ENCODE assay signal across 10 mouse cellular contexts in genomic region chr1:168283841-168284565, GRCm38 (mm10).
A peak's percentile ranks its signal among the peaks of the same experiment; 100 is the strongest.
DNase-seq lines count a peak whose midpoint lies in the region; ATAC-seq and TF ChIP-seq lines count a peak whose summit lies in the region.
"Had no signal": no experiment of that assay in that cellular context is flagged by ENCODE, and none has a peak within 500 bp of the region (broad histone marks: within the 10 kb centered on the region; RNA-seq: fewer than 3 reads in every experiment).

No protein-coding gene starts in this region.

- DNase-seq in kidney, adult 18-20 months, result no peak
- DNase-seq in cerebellum, adult 9-10 months, result peak; percentile 64
- no peak for DNase-seq in forebrain, postnatal 0 days
- no peak for DNase-seq in liver
- DNase-seq in kidney, postnatal 25 days, result no peak
- DNase-seq: adrenal gland, postnatal 14 days had no signal

- TF ChIP-seq CTCF in forebrain, postnatal 0 days (IDR thresholded peaks at IDR 0.05; ENCODE audit: low read depth), result no peak

- no peak overlapping the region for H3K4me3 ChIP-seq in kidney, embryonic 15.5 days (replicated peaks)
- H3K4me3 ChIP-seq in forebrain, postnatal 0 days (ENCODE audit: low read depth, low read length), result no peak overlapping the region
- no peak overlapping the region for H3K4me3 ChIP-seq in midbrain, embryonic 16.5 days (ENCODE audit: low read depth, low read length)
- H3K4me3 ChIP-seq in intestine, embryonic 15.5 days (replicated peaks), result no peak overlapping the region
- H3K4me3 ChIP-seq: liver, embryonic 15.5 days had no signal

- H3K27ac ChIP-seq in kidney, embryonic 15.5 days, result 0 out of 2 replicates have a peak overlapping the region, but pooled peaks have one; percentile 22
- peak overlapping the region; percentile 30; the same call in 1 of the 2 replicates for H3K27ac ChIP-seq in forebrain, postnatal 0 days (ENCODE audit: low read depth, low read length)
- H3K27ac ChIP-seq in midbrain, embryonic 16.5 days (ENCODE audit: low read length), result peak overlapping the region; percentile 19
- no peak overlapping the region; the same call in 1 of the 2 replicates for H3K27ac ChIP-seq in intestine, embryonic 15.5 days
- H3K27ac ChIP-seq: liver, embryonic 15.5 days had no signal

- H3K27me3 ChIP-seq in kidney, embryonic 15.5 days, result no peaks in the 10 kb centered on the region
- no peaks in the 10 kb centered on the region for H3K27me3 ChIP-seq in forebrain, postnatal 0 days (ENCODE audit: insufficient read depth, low read length)
- no peaks in the 10 kb centered on the region for H3K27me3 ChIP-seq in midbrain, embryonic 16.5 days (ENCODE audit: control insufficient read depth, insufficient read depth, low read depth, low read length)
- H3K27me3 ChIP-seq in intestine, embryonic 15.5 days (replicated peaks), result no peaks in the 10 kb centered on the region

- H3K9me3 ChIP-seq in kidney, embryonic 15.5 days (replicated peaks), result no peaks in the 10 kb centered on the region
- no peaks in the 10 kb centered on the region for H3K9me3 ChIP-seq in forebrain, postnatal 0 days (ENCODE audit: low read length)
- no peaks in the 10 kb centered on the region for H3K9me3 ChIP-seq in midbrain, embryonic 16.5 days (replicated peaks; ENCODE audit: control insufficient read depth, low read length, poor library complexity, severe bottlenecking)
- H3K9me3 ChIP-seq in intestine, embryonic 15.5 days, result no peaks in the 10 kb centered on the region
- H3K9me3 ChIP-seq: liver, embryonic 15.5 days had no signal

- ATAC-seq in kidney, embryonic 15.5 days (replicated peaks; ENCODE audit: low FRiP score), result no peak
- ATAC-seq in forebrain, postnatal 0 days, result 0 out of 2 replicates have a peak, but pooled peaks have one; percentile 7
- ATAC-seq in midbrain, embryonic 16.5 days, result no peak
- no peak for ATAC-seq in intestine, embryonic 15.5 days

- peaks cover 60% of the 10 kb centered on the region for H3K4me1 ChIP-seq in kidney, embryonic 15.5 days
- peaks cover 45% of the 10 kb centered on the region for H3K4me1 ChIP-seq in forebrain, postnatal 0 days (ENCODE audit: insufficient read depth)
- peaks cover 60% of the 10 kb centered on the region for H3K4me1 ChIP-seq in midbrain, embryonic 16.5 days (ENCODE audit: control insufficient read depth, insufficient read depth, low read length)
- H3K4me1 ChIP-seq in intestine, embryonic 15.5 days (replicated peaks), result peaks cover 20% of the 10 kb centered on the region

- H3K36me3 ChIP-seq in kidney, embryonic 15.5 days, result peaks cover 3% of the 10 kb centered on the region; the same call in 1 of the 2 replicates
- no peaks in the 10 kb centered on the region for H3K36me3 ChIP-seq in forebrain, postnatal 0 days (ENCODE audit: insufficient read depth)
- H3K36me3 ChIP-seq in midbrain, embryonic 16.5 days (ENCODE audit: control insufficient read depth, insufficient read depth, low read length), result no peaks in the 10 kb centered on the region
- H3K36me3 ChIP-seq in intestine, embryonic 15.5 days, result no peaks in the 10 kb centered on the region
- H3K36me3 ChIP-seq: liver, embryonic 15.5 days had no signal

- WGBS in kidney, embryonic 15.5 days, result 66% methylated on average over 15 of the region's 15 CpGs
- 31% methylated on average over 15 of the region's 15 CpGs for WGBS in forebrain, postnatal 0 days
- WGBS in midbrain, embryonic 16.5 days, result 31% methylated on average over 13 of the region's 15 CpGs
- WGBS in intestine, embryonic 15.5 days, result 60% methylated on average over 15 of the region's 15 CpGs

- no peak overlapping the region for H3K9ac ChIP-seq in kidney, embryonic 15.5 days
- H3K9ac ChIP-seq in forebrain, postnatal 0 days, result peak overlapping the region; percentile 15; the same call in 1 of the 2 replicates
- H3K9ac ChIP-seq in midbrain, embryonic 16.5 days (ENCODE audit: low read depth, low read length), result no peak overlapping the region
- no peak overlapping the region for H3K9ac ChIP-seq in intestine, embryonic 15.5 days
- H3K9ac ChIP-seq: liver, embryonic 15.5 days had no signal

- no peak overlapping the region for H3K4me2 ChIP-seq in kidney, embryonic 15.5 days
- peak overlapping the region; percentile 10; the same call in 1 of the 2 replicates for H3K4me2 ChIP-seq in forebrain, postnatal 0 days (ENCODE audit: low read depth)
- H3K4me2 ChIP-seq in midbrain, embryonic 16.5 days (ENCODE audit: low read length), result no peak overlapping the region
- no peak overlapping the region for H3K4me2 ChIP-seq in intestine, embryonic 15.5 days (replicated peaks)
- H3K4me2 ChIP-seq: liver, embryonic 15.5 days had no signal
